Mouse (Mus musculus) cerebellum, adult 8-10 months (tissue): Measurements from ENCODE around the gene Met.

Source experiments
- DNase-seq: peaks from one replicate; pipeline ENCODE4 v3.0.0; 2022

The Met gene

GRCm38 (mm10) chr6:17463434-17464280, at the start of gene Met:
TSS of gene Met (plus strand) at chr6:17463800.
- DNase-seq, result no peak

- no peak for DNase-seq
Measured at GRCm38 (mm10) chr6:17418226-17418625, 45.4 kb upstream of the Met start.

GRCm38 (mm10) chr6:17422432-17422831, 41.2 kb upstream of the Met start:
- no peak for DNase-seq

GRCm38 (mm10) chr6:17429041-17429440, 34.6 kb upstream of the Met start:
- no peak for DNase-seq

- no peak for DNase-seq
Measured at GRCm38 (mm10) chr6:17429611-17430010, 34.0 kb upstream of the Met start.

- no peak for DNase-seq
Measured at GRCm38 (mm10) chr6:17443311-17443710, 20.3 kb upstream of the Met start.

- no peak for DNase-seq
Measured at GRCm38 (mm10) chr6:17451305-17451704, 12.3 kb upstream of the Met start.

- DNase-seq, result no peak
Measured at GRCm38 (mm10) chr6:17455116-17455515, 8.5 kb upstream of the Met start.

- no peak for DNase-seq
Measured at GRCm38 (mm10) chr6:17459561-17459960, 4.0 kb upstream of the Met start.

- no peak for DNase-seq
Measured at GRCm38 (mm10) chr6:17461435-17461834, 2.2 kb upstream of the Met start.

- DNase-seq, result no peak
Measured at GRCm38 (mm10) chr6:17464281-17465025, 853 bp downstream of the Met start.

GRCm38 (mm10) chr6:17466526-17466925, 2.9 kb downstream of the Met start:
- no peak for DNase-seq

GRCm38 (mm10) chr6:17468993-17469392, 5.4 kb downstream of the Met start:
- DNase-seq, result no peak

- no peak for DNase-seq
Measured at GRCm38 (mm10) chr6:17473128-17473527, 9.5 kb downstream of the Met start.

- DNase-seq, result no peak
Measured at GRCm38 (mm10) chr6:17477823-17478222, 14.2 kb downstream of the Met start.

- DNase-seq, result no peak
Measured at GRCm38 (mm10) chr6:17478252-17478651, 14.7 kb downstream of the Met start.

- no peak for DNase-seq
Measured at GRCm38 (mm10) chr6:17478838-17479570, 15.4 kb downstream of the Met start.

- DNase-seq, result no peak
Measured at GRCm38 (mm10) chr6:17481068-17481467, 17.5 kb downstream of the Met start.

- no peak for DNase-seq
Measured at GRCm38 (mm10) chr6:17485244-17485643, 21.6 kb downstream of the Met start.

- DNase-seq, result no peak
Measured at GRCm38 (mm10) chr6:17485782-17486181, 22.2 kb downstream of the Met start.

- no peak for DNase-seq
Measured at GRCm38 (mm10) chr6:17488291-17488817, 24.8 kb downstream of the Met start.

GRCm38 (mm10) chr6:17490786-17491185, 27.2 kb downstream of the Met start:
- DNase-seq, result no peak

- DNase-seq, result no peak
Measured at GRCm38 (mm10) chr6:17491502-17491901, 27.9 kb downstream of the Met start.
